Mouse (Mus musculus) stomach, postnatal 0 days (tissue): Measurements from ENCODE around the gene Bcl2l1.

Experiments used
- CTCF ChIP-seq: IDR thresholded peaks from 2 replicates; pipeline ENCODE4 v1.5.1; 2016; ENCODE audit warnings: antibody characterized with exemption, low read depth, mild to moderate bottlenecking, moderate library complexity
- EP300 ChIP-seq: optimal IDR thresholded peaks from 2 replicates; pipeline ENCODE3; 2016; ENCODE audit warnings: antibody characterized with exemption

DNA sequence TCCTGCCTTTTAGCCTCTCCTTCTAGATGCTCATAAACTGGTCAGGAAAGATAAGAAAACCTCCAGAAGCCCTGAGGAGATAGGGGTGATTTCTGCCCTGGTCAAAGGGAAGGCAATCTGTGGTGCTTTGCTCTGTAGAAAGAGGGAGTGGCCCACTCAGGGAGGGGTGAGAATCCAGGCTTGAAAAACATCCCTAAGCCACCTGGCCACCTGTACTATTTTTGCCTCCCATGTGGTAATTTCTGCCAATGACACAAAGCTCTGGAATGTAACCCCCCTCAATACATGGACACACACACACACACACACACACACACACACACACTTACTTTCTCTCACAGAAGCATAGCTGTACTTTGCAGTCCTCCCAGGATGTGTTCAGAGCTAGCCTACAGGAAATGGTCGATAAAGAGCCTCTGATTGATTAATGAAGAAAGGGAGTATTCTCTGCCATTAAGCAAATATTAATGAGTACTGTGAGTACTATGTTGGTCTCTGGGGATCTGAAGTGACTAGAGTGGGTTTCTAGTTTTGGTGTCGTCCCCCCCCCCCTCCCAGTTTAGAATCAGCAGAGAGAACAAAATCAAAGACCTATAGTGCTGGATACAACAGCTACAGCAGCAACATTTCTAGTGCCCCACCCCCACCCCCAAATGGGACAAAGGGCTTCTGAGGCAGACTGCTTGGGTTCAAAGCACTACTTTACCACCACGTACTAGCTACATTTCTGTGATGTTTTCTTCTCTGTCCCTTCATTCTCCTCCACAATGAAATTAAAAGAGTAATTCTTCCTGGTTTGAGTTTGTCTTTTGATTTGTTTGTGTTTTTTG lies 20.0 kb downstream of the Bcl2l1 start:
- no peak for TF ChIP-seq CTCF
- TF ChIP-seq EP300 = no peak
